Mouse (Mus musculus): ENCODE results near the gene Klf11. TPM values are rescaled to one million over a fixed set of nuclear protein-coding genes. Genes with fewer than 3 reads are reported as not detected.
"Not testable (repeated sequence)": the region's sequence is repeated elsewhere in the genome, so short reads cannot be mapped to it uniquely, and the experiment has no call there.

Klf11 gene
- polyA plus RNA-seq, 1 experiment from 2014 or later: 14.3 TPM

GRCm38 (mm10) chr12:24633753-24634191, 17.3 kb upstream of the Klf11 start:
- Histone ChIP-seq H3K4me1 (replicated peaks) (no peaks in the 10 kb centered on the region), H3K4me2 (no peak overlapping the region), H3K36me3 (no peaks in the 10 kb centered on the region), H3K4me3 (no peak overlapping the region), H3K27ac (replicated peaks) (no peak overlapping the region), H3K27me3 (no peaks in the 10 kb centered on the region), H3K9ac (no peak overlapping the region), H3K9me3 (no peaks in the 10 kb centered on the region)
- whole genome bisulfite sequencing: 59% methylated on average over 1 of the region's 1 CpGs
- no peak for ATAC-seq (ENCODE audit: low FRiP score, low read depth)

- ATAC-seq (ENCODE audit: low FRiP score, low read depth): no peak
- no peak overlapping the region for H3K4me3 ChIP-seq
- no peak overlapping the region for H3K4me2 ChIP-seq
- H3K27me3 ChIP-seq: no peaks in the 10 kb centered on the region
- H3K36me3 ChIP-seq: no peaks in the 10 kb centered on the region
- H3K9me3 ChIP-seq: no peaks in the 10 kb centered on the region
- no peak overlapping the region for H3K27ac ChIP-seq (replicated peaks)
- no peaks in the 10 kb centered on the region for H3K4me1 ChIP-seq (replicated peaks)
- WGBS: 81% methylated on average over 4 of the region's 4 CpGs
- H3K9ac ChIP-seq: no peak overlapping the region
Observed at GRCm38 (mm10) chr12:24634212-24634611, 16.9 kb upstream of the Klf11 start.

- Histone ChIP-seq H3K4me1 (replicated peaks) (no peaks in the 10 kb centered on the region), H3K4me2 (no peak overlapping the region), H3K27me3 (no peaks in the 10 kb centered on the region), H3K9ac (no peak overlapping the region), H3K27ac (replicated peaks) (no peak overlapping the region), H3K9me3 (no peaks in the 10 kb centered on the region), H3K4me3 (no peak overlapping the region), H3K36me3 (no peaks in the 10 kb centered on the region)
- no peak for ATAC-seq (ENCODE audit: low FRiP score, low read depth)
- 94% methylated on average over 3 of the region's 3 CpGs for WGBS
Observed at GRCm38 (mm10) chr12:24634648-24635047, 16.4 kb upstream of the Klf11 start.

- H3K27me3 ChIP-seq; H3K27ac ChIP-seq (replicated peaks); H3K4me2 ChIP-seq; ATAC-seq (ENCODE audit: low FRiP score, low read depth); H3K9me3 ChIP-seq; H3K9ac ChIP-seq; H3K36me3 ChIP-seq; H3K4me3 ChIP-seq: not testable (repeated sequence)
- WGBS: 97% methylated on average over 10 of the region's 10 CpGs
- H3K4me1 ChIP-seq (replicated peaks): peaks cover 12% of the 10 kb centered on the region
Observed at GRCm38 (mm10) chr12:24638787-24639186, 12.3 kb upstream of the Klf11 start.

- no peaks in the 10 kb centered on the region for H3K9me3 ChIP-seq
- peaks cover 12% of the 10 kb centered on the region for H3K4me1 ChIP-seq (replicated peaks)
- WGBS: 55% methylated on average over 4 of the region's 4 CpGs
- no peak overlapping the region for H3K9ac ChIP-seq
- no peaks in the 10 kb centered on the region for H3K36me3 ChIP-seq
- no peak overlapping the region for H3K4me3 ChIP-seq
- peak overlapping the region; percentile 52 for H3K27ac ChIP-seq (replicated peaks)
- no peaks in the 10 kb centered on the region for H3K27me3 ChIP-seq
- ATAC-seq (ENCODE audit: low FRiP score, low read depth): peak; percentile 92
- no peak overlapping the region for H3K4me2 ChIP-seq
Observed at GRCm38 (mm10) chr12:24642370-24642802, 8.7 kb upstream of the Klf11 start.

GRCm38 (mm10) chr12:24644125-24644571, 6.9 kb upstream of the Klf11 start:
- H3K27me3 ChIP-seq: no peaks in the 10 kb centered on the region
- no peak overlapping the region for H3K27ac ChIP-seq (replicated peaks)
- H3K9ac ChIP-seq: no peak overlapping the region
- H3K4me2 ChIP-seq: no peak overlapping the region
- H3K36me3 ChIP-seq: no peaks in the 10 kb centered on the region
- no peak overlapping the region for H3K4me3 ChIP-seq
- H3K4me1 ChIP-seq (replicated peaks): peaks cover 12% of the 10 kb centered on the region
- no peak for ATAC-seq (ENCODE audit: low FRiP score, low read depth)
- no peaks in the 10 kb centered on the region for H3K9me3 ChIP-seq
- WGBS: 56% methylated on average over 1 of the region's 1 CpGs

GRCm38 (mm10) chr12:24645901-24646300, 5.2 kb upstream of the Klf11 start:
- WGBS: 85% methylated on average over 6 of the region's 6 CpGs
- H3K9ac ChIP-seq: no peak overlapping the region

GRCm38 (mm10) chr12:24648094-24648493, 3.0 kb upstream of the Klf11 start:
- 81% methylated on average over 1 of the region's 1 CpGs for WGBS
- no peak for ATAC-seq (ENCODE audit: low FRiP score, low read depth)
- H3K27me3 ChIP-seq: no peaks in the 10 kb centered on the region
- H3K9ac ChIP-seq: no peak overlapping the region
- no peaks in the 10 kb centered on the region for H3K36me3 ChIP-seq
- no peak overlapping the region for H3K27ac ChIP-seq (replicated peaks)
- H3K9me3 ChIP-seq: no peaks in the 10 kb centered on the region
- H3K4me3 ChIP-seq: no peak overlapping the region
- peaks cover 24% of the 10 kb centered on the region for H3K4me1 ChIP-seq (replicated peaks)
- no peak overlapping the region for H3K4me2 ChIP-seq

More at GRCm38 (mm10) chr12:24645901-24646300, 5.2 kb upstream of the Klf11 start:
- H3K9me3 ChIP-seq: no peaks in the 10 kb centered on the region
- H3K4me3 ChIP-seq: no peak overlapping the region
- H3K4me1 ChIP-seq (replicated peaks): peaks cover 22% of the 10 kb centered on the region
- H3K27ac ChIP-seq (replicated peaks): no peak overlapping the region
- H3K27me3 ChIP-seq: no peaks in the 10 kb centered on the region
- H3K36me3 ChIP-seq: no peaks in the 10 kb centered on the region
- ATAC-seq (ENCODE audit: low FRiP score, low read depth): no peak
- H3K4me2 ChIP-seq: no peak overlapping the region

- H3K27me3 ChIP-seq: no peaks in the 10 kb centered on the region
- peak overlapping the region; percentile 91 for H3K9ac ChIP-seq
- WGBS: 4% methylated on average over 22 of the region's 22 CpGs
- peak overlapping the region; percentile 72 for H3K4me2 ChIP-seq
- peak overlapping the region; percentile 94 for H3K27ac ChIP-seq (replicated peaks)
- ATAC-seq (ENCODE audit: low FRiP score, low read depth): peak; percentile 24
- H3K36me3 ChIP-seq: peaks cover 6% of the 10 kb centered on the region; the same call in 1 of the 2 replicates
- peaks cover 28% of the 10 kb centered on the region for H3K4me1 ChIP-seq (replicated peaks)
- no peaks in the 10 kb centered on the region for H3K9me3 ChIP-seq
- peak overlapping the region; percentile 83 for H3K4me3 ChIP-seq
Observed at GRCm38 (mm10) chr12:24650415-24651062, 535 bp upstream of the Klf11 start.

GRCm38 (mm10) chr12:24651642-24652342, 718 bp downstream of the Klf11 start:
- H3K27ac ChIP-seq (replicated peaks): peak overlapping the region; percentile 94
- H3K4me1 ChIP-seq (replicated peaks): peaks cover 36% of the 10 kb centered on the region
- ATAC-seq (ENCODE audit: low FRiP score, low read depth): peak; percentile 79

GRCm38 (mm10) chr12:24654065-24654862, 3.2 kb downstream of the Klf11 start:
- H3K27me3 ChIP-seq: no peaks in the 10 kb centered on the region
- WGBS: 76% methylated on average over 16 of the region's 16 CpGs
- no peak overlapping the region for H3K4me2 ChIP-seq
- ATAC-seq (ENCODE audit: low FRiP score, low read depth): no peak
- H3K4me1 ChIP-seq (replicated peaks): peaks cover 51% of the 10 kb centered on the region
- H3K9ac ChIP-seq: no peak overlapping the region
- H3K27ac ChIP-seq (replicated peaks): no peak overlapping the region
- H3K4me3 ChIP-seq: no peak overlapping the region
- H3K9me3 ChIP-seq: no peaks in the 10 kb centered on the region
- peaks cover 9% of the 10 kb centered on the region; the same call in 1 of the 2 replicates for H3K36me3 ChIP-seq

More at GRCm38 (mm10) chr12:24651642-24652342, 718 bp downstream of the Klf11 start:
- H3K9me3 ChIP-seq: no peaks in the 10 kb centered on the region
- peak overlapping the region; percentile 72 for H3K4me2 ChIP-seq
- peaks cover 9% of the 10 kb centered on the region; the same call in 1 of the 2 replicates for H3K36me3 ChIP-seq
- H3K4me3 ChIP-seq: peak overlapping the region; percentile 83
- H3K9ac ChIP-seq: peak overlapping the region; percentile 91
- WGBS: 1% methylated on average over 36 of the region's 36 CpGs
- no peaks in the 10 kb centered on the region for H3K27me3 ChIP-seq
